Mouse (Mus musculus) frontal cortex, postnatal 36 days (tissue): ENCODE measurements at regions not wholly inside any gene's neighbourhood (a gene's known extent, or its start where the extent isn't known, plus 50 kb on each side); places are given as distances from the start of the nearest gene placed in this dataset.

Experiments
- DNase-seq, 2 experiments: peaks; one replicate each; pipeline ENCODE4 v3.0.0; 2022; ENCODE audit warnings: low spot score in 2 of 2

DNA sequence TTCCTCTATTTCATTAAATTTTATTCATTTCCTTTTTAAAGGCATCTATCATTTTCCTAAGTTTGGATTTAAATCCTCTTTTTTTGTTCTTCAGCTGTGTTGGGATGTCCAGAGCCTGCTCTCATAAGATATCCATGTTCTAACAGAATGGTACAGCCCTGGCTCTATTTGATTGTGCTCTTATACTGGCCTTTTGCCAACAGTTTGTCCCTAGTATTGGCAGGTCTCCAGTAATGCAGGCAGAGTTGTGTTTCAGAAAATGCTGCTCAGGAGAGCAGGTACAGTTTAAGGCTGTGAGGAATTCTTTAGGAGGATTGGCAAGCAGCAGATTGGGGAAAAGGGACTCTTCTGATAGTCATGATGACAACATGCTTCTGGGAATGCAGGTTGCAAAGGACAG, 797.1 kb upstream of the Slit2 start:
- DNase-seq, result no peak

- no peak for DNase-seq
Measured at GRCm38 (mm10) chr5:47202164-47202914, 780.6 kb upstream of the Slit2 start.

DNA sequence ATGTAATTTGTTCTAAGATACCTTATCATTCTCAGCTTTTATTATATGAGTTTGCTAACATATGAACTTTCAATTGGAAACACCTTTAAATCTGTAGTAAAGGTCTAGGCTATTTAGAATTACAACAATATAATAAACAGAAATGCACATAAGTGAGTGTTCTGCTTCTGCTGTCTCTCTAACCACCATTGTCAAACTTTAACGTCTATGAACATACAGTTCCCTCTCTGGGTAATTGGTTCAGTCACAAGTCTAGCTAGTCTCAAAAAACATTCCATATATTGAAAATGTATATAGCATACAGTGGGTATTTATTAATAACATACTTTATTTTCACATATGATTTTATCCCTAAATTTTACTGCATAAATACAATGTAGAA, 780.0 kb upstream of the Slit2 start:
- no peak for DNase-seq

- no peak for DNase-seq
Measured at GRCm38 (mm10) chr5:47210542-47210941, 772.4 kb upstream of the Slit2 start.

DNA sequence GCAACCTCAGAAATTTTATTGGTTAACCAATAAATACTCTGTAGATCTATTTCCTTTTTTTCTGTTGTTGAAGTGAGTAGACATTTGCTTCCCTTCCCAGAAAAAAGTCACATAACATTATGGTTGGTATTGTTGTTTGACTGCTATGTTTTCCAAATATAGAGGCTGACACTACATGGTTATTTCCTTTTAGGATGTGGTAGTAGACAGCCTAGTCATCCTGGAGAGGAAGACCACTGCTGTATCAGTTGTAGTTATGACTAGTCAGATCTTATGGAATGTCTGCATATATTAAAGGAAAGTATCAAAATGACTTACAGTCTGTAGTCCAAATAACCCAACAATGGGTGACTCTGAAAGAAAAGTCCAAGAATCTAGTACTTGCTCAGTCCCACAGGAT, 767.5 kb upstream of the Slit2 start:
- DNase-seq, result no peak

DNA sequence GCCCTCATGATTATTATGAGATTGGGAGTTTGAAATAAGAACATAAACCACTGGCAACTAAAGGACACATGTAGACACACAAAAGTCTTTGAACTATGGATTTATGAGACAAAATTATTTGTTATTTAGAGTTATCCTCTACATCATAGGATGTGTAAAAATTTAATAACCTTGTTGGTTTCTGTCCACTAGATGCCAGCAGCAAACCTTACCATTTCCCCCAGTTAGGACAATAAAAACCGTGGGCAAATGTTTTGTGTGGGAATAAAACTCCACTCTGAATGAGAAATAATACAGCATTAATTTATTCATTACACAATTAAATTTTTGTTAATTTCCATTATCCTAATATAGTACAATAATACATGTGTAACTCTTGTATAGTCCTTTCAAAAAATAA, 757.7 kb upstream of the Slit2 start:
- DNase-seq, result no peak

GRCm38 (mm10) chr5:47236094-47236493, 746.8 kb upstream of the Slit2 start:
- DNase-seq, result no peak

DNA sequence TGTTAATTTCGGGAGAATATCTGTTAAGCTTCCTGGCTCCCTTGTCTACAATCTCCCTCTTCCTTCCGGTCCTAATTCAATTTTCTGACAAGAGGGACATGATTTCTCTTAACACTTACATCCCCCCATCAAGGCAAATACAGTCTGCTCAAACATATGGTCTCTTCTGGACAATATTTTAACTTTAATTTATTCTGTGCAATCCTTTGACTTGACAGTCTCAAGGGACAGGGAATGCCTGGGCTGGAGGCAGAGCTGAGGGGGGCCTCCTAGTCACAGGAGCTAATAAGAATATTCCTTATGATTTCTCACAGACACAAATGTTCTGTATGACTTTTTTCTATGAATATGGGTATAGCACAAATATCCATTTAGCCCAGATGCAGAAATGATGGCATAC, 742.9 kb upstream of the Slit2 start:
- no peak for DNase-seq

- DNase-seq, result peak; percentile 1 to 16
Measured at GRCm38 (mm10) chr5:47240586-47240985, 742.4 kb upstream of the Slit2 start.

GRCm38 (mm10) chr5:47254835-47255369, 728.0 kb upstream of the Slit2 start:
- no peak for DNase-seq

DNA sequence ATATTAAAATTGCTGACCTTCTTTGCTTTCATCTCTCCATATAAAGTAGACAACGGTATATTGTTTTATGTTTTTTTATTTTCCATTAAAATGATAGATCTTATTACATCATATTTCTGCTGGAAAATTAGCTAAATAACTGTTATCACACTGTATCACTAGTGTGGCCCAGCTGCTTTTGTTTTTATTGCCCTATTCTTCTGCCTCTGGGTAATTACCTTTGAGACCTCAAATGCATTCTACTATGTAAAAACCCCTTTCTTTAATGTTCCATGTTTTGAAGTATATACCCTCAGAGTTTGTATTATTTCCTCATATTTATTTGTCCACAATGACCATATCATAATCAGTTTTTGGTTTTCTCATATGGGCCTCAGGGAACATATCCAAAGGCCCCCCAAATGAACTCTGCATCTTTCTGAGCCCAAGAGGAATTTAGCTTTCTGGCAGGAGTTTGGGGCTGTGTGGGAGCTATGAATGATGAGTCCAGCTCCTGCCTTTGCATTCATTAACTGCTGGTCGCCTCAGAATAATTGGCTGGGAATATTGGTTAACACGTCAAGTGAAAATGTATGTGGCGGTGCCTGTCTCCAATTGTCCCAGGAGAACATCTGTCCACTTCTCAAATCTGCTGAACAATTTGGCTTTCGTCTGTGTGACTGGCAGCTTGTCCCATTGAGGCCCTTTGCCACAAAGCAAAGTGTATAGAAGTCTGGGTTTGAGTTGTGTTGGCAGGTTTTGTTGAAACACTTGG, 721.1 kb upstream of the Slit2 start:
- DNase-seq, result no peak

DNA sequence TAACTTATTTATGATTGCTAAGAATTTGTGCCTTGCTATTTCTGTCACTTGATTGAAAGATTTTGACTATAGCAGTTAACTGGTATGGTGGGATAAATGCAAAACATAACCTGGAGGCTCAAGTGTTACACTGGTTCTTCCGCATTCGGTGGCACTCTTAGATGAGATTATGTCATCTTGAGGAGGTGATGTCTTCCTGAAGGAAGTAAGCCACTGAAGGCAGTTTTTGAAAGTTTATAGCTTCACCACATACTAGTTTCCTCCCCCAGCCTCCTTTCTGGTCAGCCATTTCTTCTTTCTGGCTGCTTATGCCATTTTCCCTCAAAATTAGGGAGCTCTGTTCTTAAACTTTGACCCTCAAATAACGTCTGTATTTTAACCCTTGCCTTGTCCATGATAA, 710.3 kb upstream of the Slit2 start:
- no peak for DNase-seq

GRCm38 (mm10) chr5:47273389-47274255, 709.3 kb upstream of the Slit2 start:
- no peak for DNase-seq

- no peak for DNase-seq
Measured at GRCm38 (mm10) chr5:47274256-47274638, 708.7 kb upstream of the Slit2 start.

GRCm38 (mm10) chr5:47276231-47277195, 706.4 kb upstream of the Slit2 start:
- DNase-seq, result no peak

- DNase-seq, result no peak
Measured at GRCm38 (mm10) chr5:47279630-47280029, 703.3 kb upstream of the Slit2 start.

DNA sequence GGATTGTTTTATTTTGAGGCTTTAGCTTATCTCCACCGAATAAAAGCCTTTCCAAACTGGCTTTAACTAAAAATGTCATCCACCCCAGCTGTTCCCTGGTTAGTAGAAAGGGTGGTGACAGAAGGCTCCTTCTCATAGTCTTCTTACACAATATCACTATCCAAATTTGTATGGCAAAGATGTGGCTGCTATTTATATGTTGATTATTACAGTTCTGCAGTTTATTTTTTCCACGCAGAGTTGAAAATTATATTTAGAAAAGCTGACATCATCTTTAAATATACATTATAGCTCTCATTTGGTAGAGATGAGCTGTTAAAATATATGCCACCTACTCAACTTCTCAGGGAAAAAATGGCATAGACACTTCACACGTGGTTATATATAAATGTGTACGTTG, 683.3 kb upstream of the Slit2 start:
- peak; percentile 8 to 73 for DNase-seq

DNA sequence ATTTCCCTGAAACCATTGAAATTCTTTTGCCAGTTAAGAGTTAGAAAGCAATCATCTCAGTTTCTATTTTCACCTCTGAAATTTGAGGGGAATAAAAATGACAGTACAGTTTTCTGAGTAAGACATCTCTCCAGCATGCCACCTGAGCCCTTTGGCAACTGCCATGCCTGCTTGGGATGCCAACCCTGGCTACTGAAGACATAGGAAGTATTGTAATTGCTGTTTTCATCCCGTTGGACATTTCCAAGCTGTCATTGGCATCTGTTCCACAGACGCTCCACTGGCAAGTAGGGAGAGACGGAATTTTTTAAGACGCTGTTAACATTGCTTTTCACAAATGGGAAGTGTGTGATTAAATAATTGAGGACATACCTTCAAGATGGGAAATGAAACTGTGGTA, 665.4 kb upstream of the Slit2 start:
- no peak for DNase-seq

GRCm38 (mm10) chr5:47318147-47318546, 664.8 kb upstream of the Slit2 start:
- DNase-seq, result no peak

DNA sequence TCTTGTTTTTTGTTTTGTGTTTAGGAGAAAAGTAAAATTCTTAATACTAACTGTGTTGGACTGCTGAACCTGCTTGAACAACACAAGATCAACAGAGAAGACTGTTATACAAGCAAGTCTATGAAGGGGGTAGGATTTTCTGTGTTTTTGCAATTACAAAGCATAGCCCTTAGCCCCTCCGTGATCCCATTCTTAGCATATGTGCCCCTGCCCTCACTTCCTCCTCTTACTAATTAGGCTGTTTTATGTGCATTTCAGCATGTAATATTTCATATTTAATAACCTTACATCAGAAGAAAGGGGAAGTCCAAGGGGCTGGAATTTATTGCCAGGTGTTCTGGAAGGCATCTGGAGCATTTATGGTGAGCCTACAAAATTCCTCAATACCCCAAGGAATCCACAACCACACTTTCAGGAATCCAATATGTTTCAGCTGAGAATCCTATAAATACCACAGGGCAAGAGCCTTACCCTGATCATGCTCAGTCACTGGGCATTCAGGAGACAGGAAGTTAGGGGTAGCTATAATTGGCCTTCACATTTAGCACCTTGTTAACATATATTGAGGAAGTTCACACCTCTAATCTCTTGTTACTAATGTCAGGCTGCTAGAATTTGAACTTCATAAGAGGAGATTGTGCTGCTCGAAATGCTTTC, 660.3 kb upstream of the Slit2 start:
- DNase-seq, result no peak
